Mouse (Mus musculus) liver, embryonic 14.5 days (tissue): ENCODE measurements around the gene Dlgap3. TPM values are rescaled to one million over a fixed set of nuclear protein-coding genes. Genes with fewer than 3 reads are reported as not detected.

Experiments
- ATAC-seq: fragments of 200-750 bp; cut with Nextera tagmentation; 2 replicates; pipeline ENCODE4 v1.8.0; 2017; ENCODE audit warnings: moderate number of reproducible peaks, mild to moderate bottlenecking, moderate library complexity; ENCODE audit not compliant: insufficient read depth
- DNase-seq, 3 experiments: peaks; one replicate each; pipeline ENCODE4 v3.0.0-alpha.2; 2012 to 2013; ENCODE audit warnings: low read depth in 3 of 3, low spot score in 3 of 3
- H3K27ac ChIP-seq: fragments of 300-500 bp; sonication (generic); 2 replicates; pipeline ENCODE4 v1.5.1; 2014; ENCODE audit warnings: moderate library complexity, mild to moderate bottlenecking, control low read depth, inconsistent platforms
- H3K27me3 ChIP-seq: fragments of 300-500 bp; sonication (generic); 2 replicates; pipeline ENCODE4 v1.6.1; 2014; ENCODE audit warnings: mild to moderate bottlenecking, low read length, moderate library complexity; ENCODE audit not compliant: control insufficient read depth, insufficient read depth
- H3K36me3 ChIP-seq: fragments of 300-500 bp; sonication (generic); replicated peaks from 2 replicates; pipeline ENCODE4 v1.6.1; 2014; ENCODE audit warnings: low read depth; ENCODE audit not compliant: control insufficient read depth, insufficient read depth
- H3K4me1 ChIP-seq, 2 experiments: fragments of 200-500 bp in 1 of 2; fragments of 300-500 bp in 1 of 2; sonication (generic) in 1 of 2; replicated peaks; 2 replicates each; pipeline ENCODE4 v1.6.1; 2012 to 2014; ENCODE audit warnings: antibody characterized with exemption in 1 of 2, inconsistent platforms in 1 of 2, low read length in 1 of 2; ENCODE audit not compliant: control insufficient read depth in 2 of 2, insufficient read depth in 2 of 2
- H3K4me2 ChIP-seq: fragments of 300-500 bp; sonication (generic); 2 replicates; pipeline ENCODE4 v1.6.1; 2014; ENCODE audit warnings: low read depth, mild to moderate bottlenecking, control low read depth, moderate library complexity
- H3K4me3 ChIP-seq, 2 experiments: fragments of 200-500 bp in 1 of 2; fragments of 300-500 bp in 1 of 2; sonication (generic) in 1 of 2; 2 replicates each; pipeline ENCODE4 v1.5.1; 2012 to 2014; ENCODE audit warnings: low read depth in 2 of 2, low read length in 2 of 2, mild to moderate bottlenecking in 2 of 2, control low read depth in 1 of 2, inconsistent platforms in 1 of 2, moderate library complexity in 1 of 2; ENCODE audit not compliant: insufficient read depth in 1 of 2
- H3K9ac ChIP-seq: fragments of 300-500 bp; sonication (generic); replicated peaks from 2 replicates; pipeline ENCODE4 v1.6.1; 2014; ENCODE audit warnings: mild to moderate bottlenecking, control low read depth, moderate library complexity
- H3K9me3 ChIP-seq: fragments of 300-500 bp; sonication (generic); 2 replicates; pipeline ENCODE4 v1.6.1; 2016; ENCODE audit warnings: low read length, mixed read lengths; ENCODE audit not compliant: control insufficient read depth
- CTCF ChIP-seq: IDR thresholded peaks from 2 replicates; pipeline ENCODE4 v1.5.1; 2016; ENCODE audit warnings: antibody characterized with exemption, low read depth, control low read depth
- EP300 ChIP-seq: IDR thresholded peaks from 2 replicates; pipeline ENCODE4 v1.6.1; 2016; ENCODE audit warnings: antibody characterized with exemption, low read depth
- WGBS: fragments of 180-500 bp; shearing (Covaris S2); extraction: QIAGEN DNeasy Blood & Tissue Kit; methylation state at CpG from one replicate; pipeline ENCODE4 v1.1.7; 2014; ENCODE audit not compliant: insufficient replicate concordance; 5-methylcytosine and 5-hydroxymethylcytosine counted together
- polyA plus RNA-seq, 2 experiments: library from polyadenylated mRNA; depleted of rRNA in 1 of 2; stranded (reverse) in 1 of 2; unstranded in 1 of 2; fragments of >200 nt; fragmentation: Nextera tagmentation in 1 of 2; extraction: Ambion mirVana in 1 of 2; gene quantifications; 2 replicates each; pipeline versions ENCODE4 v1.2.1 to v1.2.3; 2012 to 2014

The Dlgap3 gene
- polyA plus RNA-seq (2012; rRNA removed) (0.28 and 0.32 TPM in 2 replicates), polyA plus RNA-seq (2014; fragmentation: Nextera tagmentation; extraction: Ambion mirVana) (0.23 and 0.24 TPM in 2 replicates)

DNA sequence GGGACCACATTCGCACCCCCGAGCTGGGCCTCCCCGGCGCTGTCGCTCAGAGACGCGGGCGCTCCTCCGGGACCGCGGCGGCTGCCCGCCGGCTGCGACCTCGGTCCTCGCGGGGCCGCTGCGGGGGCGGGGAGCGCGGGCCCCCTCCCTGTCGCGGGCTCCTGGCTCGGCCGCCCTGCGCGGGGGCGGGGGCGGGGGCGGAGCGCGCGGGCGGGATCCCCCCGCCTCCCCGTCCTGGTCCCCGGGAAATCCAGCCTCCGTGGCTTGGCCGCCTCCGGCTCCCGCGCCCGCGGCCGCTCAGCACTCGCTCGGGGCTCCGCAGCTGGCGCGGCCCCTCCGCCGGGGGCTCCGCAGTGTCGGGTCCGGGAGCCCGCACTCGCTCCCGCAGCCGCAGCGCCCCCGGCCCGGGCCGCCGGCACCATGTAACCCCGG is at the start of gene Dlgap3:
Gene Dlgap3 (plus strand): TSS at position 291 of the 432 bp plus-strand sequence.
- under 1% methylated on average over 60 of the region's 67 CpGs for WGBS
- no peak within 1 kb of the TSS for H3K27ac ChIP-seq
- H3K9ac ChIP-seq = no peak within 1 kb of the TSS
- no peak for DNase-seq
- no peaks in the 10 kb centered on the region for H3K4me1 ChIP-seq
- H3K4me2 ChIP-seq = peak within 1 kb of the TSS; percentile 52
- ATAC-seq = peak; percentile 62
- peaks cover 36% of the 10 kb centered on the region for H3K27me3 ChIP-seq
- TF ChIP-seq EP300 (no peak), CTCF (no peak)
- no peaks in the 10 kb centered on the region for H3K36me3 ChIP-seq
- H3K9me3 ChIP-seq = no peaks in the 10 kb centered on the region
- peak within 1 kb of the TSS; percentile 26 to 46 for H3K4me3 ChIP-seq

DNA sequence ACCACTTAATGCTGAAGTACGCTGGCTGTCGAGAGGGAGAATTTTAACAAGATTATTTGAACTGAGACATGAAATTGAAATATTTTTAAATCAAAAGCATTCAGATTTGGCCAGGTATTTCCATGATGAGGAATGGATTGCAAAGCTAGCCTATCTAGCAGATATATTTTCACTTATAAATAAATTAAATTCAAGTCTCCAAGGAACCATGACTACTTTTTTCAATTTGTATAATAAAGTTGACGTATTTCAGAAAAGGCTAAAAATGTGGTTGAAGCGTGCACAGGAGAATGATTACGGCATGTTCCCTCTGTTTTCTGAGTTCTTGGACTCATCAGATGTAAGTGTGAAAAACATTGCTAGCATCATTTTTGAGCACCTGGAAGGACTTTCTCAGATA is 45.6 kb upstream of the Dlgap3 start, which contains the start of gene Tmem35b:
Gene Tmem35b (plus strand): TSS at position 301 of the 400 bp plus-strand sequence.
- H3K36me3 ChIP-seq = no peaks in the 10 kb centered on the region
- no peak within 1 kb of the TSS for H3K27ac ChIP-seq
- ATAC-seq (no peak), DNase-seq (no peak)
- no peak for TF ChIP-seq CTCF
- no peak for TF ChIP-seq EP300
- WGBS = 81% methylated on average over 5 of the region's 5 CpGs
- no peak within 1 kb of the TSS for H3K4me3 ChIP-seq
- no peaks in the 10 kb centered on the region for H3K9me3 ChIP-seq
- no peak within 1 kb of the TSS for H3K9ac ChIP-seq
- peaks cover 8% of the 10 kb centered on the region in 2 experiments for H3K4me1 ChIP-seq
- H3K4me2 ChIP-seq = no peak within 1 kb of the TSS
- no peaks in the 10 kb centered on the region for H3K27me3 ChIP-seq

DNA sequence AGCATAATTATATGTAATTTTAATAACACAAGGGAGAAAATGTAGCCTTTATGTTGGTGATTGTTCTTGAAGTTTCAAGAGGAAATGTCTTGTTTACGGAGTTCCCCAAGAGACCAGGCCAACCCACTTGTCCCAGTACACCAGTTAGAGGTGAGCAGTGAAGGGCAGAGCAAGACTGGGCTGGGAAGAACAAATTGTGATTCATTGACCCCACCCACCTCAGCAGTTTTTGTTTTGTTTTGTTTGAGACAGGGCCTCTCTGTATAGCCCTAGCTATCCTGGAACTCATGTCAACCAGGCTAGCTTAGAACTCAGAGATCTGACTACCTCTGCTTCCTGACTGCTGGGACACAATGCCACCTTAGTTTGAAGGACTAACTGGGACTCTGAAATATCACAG is 44.7 kb upstream of the Dlgap3 start:
- Histone ChIP-seq H3K9ac (no peak overlapping the region), H3K27me3 (no peaks in the 10 kb centered on the region), H3K4me3 (no peak overlapping the region), H3K27ac (no peak overlapping the region), H3K4me2 (no peak overlapping the region), H3K4me1 (peaks cover 8% of the 10 kb centered on the region in 2 experiments), H3K36me3 (no peaks in the 10 kb centered on the region), H3K9me3 (no peaks in the 10 kb centered on the region)
- WGBS = 66% methylated on average over 1 of the region's 1 CpGs
- DNase-seq (no peak), ATAC-seq (no peak)
- TF ChIP-seq EP300 (no peak), CTCF (no peak)

DNA sequence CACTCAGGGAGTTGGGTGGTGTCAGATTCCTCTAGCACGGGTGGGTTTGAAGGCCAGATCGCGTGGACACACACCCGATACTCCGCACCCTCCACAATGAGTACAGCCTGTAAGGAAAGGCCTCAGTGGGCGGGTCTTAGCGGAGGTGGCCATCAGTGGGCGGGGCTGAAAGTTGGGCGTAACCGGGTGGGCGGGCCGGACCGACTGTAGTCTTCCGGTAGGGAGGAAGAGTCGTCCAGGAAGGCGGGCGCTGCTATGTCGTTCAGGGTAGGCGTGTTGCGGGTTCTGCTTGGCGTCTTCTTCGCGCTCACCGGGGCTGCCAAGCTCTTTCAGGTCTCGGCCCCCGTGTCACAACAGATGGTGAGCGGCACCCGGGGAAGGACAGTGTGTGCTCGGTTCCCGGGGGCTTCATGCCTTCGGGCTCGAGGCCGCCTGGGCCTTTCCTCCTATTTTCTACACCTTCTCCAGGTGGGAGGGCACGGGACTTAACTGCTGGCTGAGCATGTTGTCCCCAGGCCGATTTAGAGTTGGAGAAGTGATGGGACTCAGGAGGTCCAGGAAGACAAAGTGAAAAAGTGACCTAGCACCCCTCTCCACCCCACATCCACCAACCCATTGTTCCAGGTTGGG is 43.1 kb upstream of the Dlgap3 start:
- no peaks in the 10 kb centered on the region for H3K36me3 ChIP-seq
- ATAC-seq = peak; percentile 97
- peak overlapping the region; percentile 61 to 68 for H3K4me3 ChIP-seq
- peak; percentile 79 to 83 (median 81) for DNase-seq
- H3K4me1 ChIP-seq = peaks cover 8% of the 10 kb centered on the region in 2 experiments
- no peak overlapping the region; the same call in 1 of the 2 replicates for H3K27ac ChIP-seq
- no peaks in the 10 kb centered on the region for H3K9me3 ChIP-seq
- H3K9ac ChIP-seq = peak overlapping the region; percentile 80
- WGBS = 2% methylated on average over 35 of the region's 35 CpGs
- TF ChIP-seq CTCF (no peak), EP300 (no peak)
- no peaks in the 10 kb centered on the region for H3K27me3 ChIP-seq
- H3K4me2 ChIP-seq = peak overlapping the region; percentile 93

DNA sequence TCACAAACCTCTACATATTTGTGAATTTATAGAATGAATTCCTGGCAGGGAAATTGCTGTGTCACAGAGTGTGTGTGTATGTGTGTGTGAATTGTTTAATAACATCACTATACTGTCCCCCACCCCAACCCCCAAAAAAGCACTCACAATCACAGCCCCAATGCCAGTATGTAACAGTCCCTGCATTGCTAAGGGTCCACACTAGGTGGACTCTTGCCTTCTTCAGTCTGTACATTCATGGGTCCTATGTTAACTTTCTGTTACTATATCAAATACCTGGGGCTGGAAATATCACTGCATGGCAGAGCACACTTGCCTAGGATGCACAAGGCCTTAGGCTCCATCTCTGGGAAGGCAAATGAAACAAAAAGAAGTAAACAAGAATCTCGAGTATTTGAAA is 34.3 kb upstream of the Dlgap3 start:
- no peaks in the 10 kb centered on the region for H3K36me3 ChIP-seq
- no peak overlapping the region for H3K4me3 ChIP-seq
- H3K4me1 ChIP-seq = no peaks in the 10 kb centered on the region
- H3K27ac ChIP-seq = no peak overlapping the region
- DNase-seq (no peak), ATAC-seq (no peak)
- H3K4me2 ChIP-seq = no peak overlapping the region
- H3K9me3 ChIP-seq = no peaks in the 10 kb centered on the region
- 18% methylated on average over 1 of the region's 1 CpGs for WGBS
- H3K27me3 ChIP-seq = no peaks in the 10 kb centered on the region
- TF ChIP-seq EP300 (no peak), CTCF (no peak)
- H3K9ac ChIP-seq = no peak overlapping the region
